Mouse (Mus musculus) left cerebral cortex, postnatal 14 days (tissue): Measurements from ENCODE around the gene Zfp239. TPM values are rescaled to one million over a fixed set of nuclear protein-coding genes. Genes with fewer than 3 reads are reported as not detected.

Source experiments
- DNase-seq, 2 experiments: peaks; one replicate each; pipeline ENCODE4 v3.0.0; 2021 to 2022; ENCODE audit warnings: low spot score in 2 of 2, mixed read lengths in 1 of 2
- intact Hi-C: fragments of 180-260 bp; cut with DNase I; formaldehyde crosslinking; loops from one replicate; pipeline ENCODE4 v1.15.1; 2025
- total RNA-seq, 2 experiments: library from RNA; stranded (reverse); gene quantifications; 2 replicates each; pipeline ENCODE4 v1.2.3; 2021

Zfp239 gene
- total RNA-seq, 2 experiments from 2014 or later, result 40.2 to 46.0 TPM

DNA sequence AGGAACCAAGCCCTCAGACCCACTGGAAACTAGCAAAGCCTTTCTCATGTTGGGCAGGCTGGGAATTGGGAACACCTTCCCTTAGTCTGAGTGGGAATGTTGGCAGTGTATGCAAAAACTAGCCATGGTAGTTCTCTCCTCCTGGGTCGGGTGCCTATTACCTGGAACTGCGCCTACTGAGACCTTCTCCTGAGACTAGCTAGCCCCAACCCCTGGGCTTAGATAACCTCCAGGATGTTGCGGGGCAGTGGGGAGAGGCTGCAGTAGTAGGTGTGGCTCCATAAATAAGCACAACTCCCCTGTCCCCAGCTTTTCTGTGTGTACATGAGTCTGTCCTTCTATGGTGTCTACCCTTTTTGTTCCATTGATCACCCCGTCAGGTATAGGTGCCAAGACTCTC, 40.7 kb downstream of the Zfp239 start:
- intact Hi-C loops, result no loop called here
- no peak for DNase-seq

DNA sequence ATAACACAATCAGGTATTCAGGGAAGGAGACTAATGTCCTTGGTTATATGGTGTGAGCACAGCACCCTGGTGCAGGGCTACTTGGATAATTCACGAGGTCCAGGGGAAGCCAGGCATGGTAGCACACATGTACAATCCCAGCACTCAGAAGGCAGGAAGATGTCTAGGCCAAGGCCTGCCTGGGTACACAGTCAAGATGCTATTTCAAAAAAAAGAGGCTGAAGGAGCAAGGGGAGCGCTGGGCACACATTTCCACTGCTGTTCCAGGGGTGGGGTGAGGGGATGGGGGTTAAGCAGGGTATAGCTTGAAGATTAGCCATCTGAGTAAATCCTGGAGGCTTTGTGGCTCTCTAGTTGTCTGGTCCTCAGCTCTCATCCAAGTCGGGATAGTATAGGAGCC, 41.9 kb downstream of the Zfp239 start:
- no peak for DNase-seq
- intact Hi-C loops, result no loop called here

DNA sequence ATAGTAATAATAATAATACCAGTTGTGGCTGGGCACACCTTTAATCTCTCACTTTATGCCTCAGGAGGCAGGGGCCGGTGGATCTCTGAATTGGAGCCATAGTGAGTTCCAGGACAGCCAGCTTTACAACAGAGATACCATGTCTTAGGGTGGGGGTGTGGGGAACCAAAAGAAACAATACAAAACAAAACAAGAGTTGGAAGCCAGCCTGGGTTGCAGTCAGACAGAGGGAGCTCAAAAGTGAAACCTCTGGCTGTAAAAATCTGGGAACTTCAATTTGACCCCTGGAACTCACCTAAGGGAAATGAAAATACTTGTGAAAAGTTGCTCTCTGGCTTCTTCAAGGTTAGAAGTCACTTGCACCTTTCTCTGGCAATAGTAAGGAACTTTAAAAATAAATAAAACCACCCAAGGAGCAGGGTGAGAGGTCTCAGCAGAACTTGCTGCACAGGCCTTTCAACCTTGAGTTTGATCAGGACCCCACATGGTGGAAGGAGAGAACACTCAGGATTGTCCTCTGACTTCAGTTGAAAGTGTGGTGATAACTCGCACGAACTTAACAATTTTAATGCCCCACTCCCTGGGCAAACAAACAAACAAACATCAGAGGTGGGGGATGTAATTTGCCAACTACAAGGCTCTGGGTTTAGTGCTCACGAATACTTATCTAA, 43.5 kb downstream of the Zfp239 start:
- no peak for DNase-seq
- intact Hi-C loops, result no loop called here

DNA sequence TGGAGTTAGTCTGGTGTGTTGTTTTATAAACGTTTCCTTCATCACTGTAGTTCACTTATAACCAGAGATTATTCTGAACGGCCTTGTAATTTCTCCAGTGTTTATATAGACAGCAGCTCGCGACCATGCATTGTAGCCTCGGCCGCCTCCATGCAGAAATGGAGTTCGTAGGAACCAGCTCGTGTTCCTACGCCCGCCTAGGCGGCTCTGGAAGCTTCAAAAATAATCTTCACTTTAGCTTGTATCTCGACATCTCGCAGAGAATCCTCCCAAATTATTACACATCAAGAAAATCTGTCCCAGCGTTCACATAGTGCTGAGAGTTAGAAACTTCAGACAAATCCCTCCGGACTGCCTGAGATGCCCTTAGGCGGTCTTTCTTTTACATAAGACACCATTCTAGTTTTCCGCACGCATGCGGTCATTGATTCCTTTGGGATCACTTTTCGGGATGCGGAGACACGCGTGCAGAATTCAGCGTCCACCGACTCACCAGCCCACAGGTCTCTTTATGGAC, 44.2 kb downstream of the Zfp239 start:
- intact Hi-C loops, result loop anchor here (2.0 kb wide), 1 partner anchor 27 kb away; no protein-coding TSS in a partner anchor
- peak; percentile 43 to 59 for DNase-seq

DNA sequence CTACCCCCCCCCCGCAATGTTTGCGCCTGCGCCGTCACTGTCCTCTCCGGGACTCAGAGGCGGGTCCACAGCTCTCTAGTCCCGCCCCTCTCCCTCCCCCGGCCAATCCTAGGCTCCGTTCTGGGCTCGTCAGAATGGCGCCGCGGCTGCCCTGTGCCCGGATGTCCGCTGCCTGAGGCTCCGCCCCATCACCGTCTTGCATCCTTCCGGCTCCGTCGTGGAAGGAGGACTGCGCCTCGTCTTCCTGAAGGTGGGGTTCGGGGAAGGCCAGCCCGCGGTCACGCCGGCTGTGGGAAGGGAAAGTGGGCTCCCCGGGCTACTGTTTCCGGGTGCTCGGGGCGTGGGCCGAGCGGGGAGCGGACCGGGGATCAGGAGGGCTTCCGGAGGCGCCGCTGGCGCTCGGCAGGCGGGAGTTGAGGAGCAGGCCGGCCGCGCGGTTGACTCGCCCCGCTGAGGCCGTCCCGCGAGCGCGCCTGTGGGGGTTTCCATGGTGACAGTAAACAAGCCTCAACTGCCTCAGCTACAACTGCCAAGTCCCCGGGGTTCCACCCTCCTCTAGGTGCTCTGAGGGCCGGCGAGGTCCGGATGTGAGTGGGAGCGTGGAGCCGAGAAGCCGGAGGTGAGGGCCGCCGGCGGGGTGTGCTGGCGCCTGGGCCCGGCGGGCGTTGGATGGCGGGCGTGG, 44.8 kb downstream of the Zfp239 start:
- peak; percentile 98 to 99 for DNase-seq
- intact Hi-C loops, result loop anchor here (2.0 kb wide), 1 partner anchor 28 kb away; no protein-coding TSS in a partner anchor

DNA sequence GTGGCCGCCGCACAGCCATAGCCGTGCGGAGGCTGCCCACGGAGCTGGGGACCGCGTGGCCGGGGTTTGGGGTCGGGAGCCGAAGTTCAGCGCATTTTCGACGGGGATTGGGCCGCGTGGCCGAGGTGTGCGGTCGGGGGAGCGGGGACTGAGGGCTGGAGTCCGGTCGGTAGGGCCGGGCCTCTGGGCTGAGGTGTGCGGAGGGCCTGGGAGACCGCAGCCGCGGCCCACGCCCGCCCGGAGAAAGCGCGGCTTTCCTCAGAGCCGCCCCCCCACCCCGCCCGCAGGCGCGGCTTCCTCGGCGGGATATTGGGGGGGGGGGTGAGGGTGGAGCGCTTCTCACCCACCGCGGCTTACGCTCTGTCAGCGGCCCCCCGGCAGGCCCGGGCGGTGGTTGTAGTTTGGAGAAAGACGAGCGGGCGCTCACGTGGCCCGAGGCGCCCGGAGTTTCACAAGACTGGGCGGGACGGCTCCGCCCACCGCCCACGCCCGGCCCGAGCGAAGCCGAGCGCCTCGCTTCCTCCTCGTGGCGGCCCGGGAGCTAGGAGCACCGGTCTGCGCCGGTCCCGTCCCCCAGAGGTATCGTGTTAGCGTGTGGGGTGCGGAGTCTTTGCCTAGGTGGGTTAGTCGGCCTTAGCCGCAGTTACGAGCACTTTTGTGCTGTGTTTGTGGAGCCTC, 45.5 kb downstream of the Zfp239 start:
- DNase-seq, result peak; percentile 70 to 72
- intact Hi-C loops, result loop anchor here (2.0 kb wide), 1 partner anchor 29 kb away; no protein-coding TSS in a partner anchor

DNA sequence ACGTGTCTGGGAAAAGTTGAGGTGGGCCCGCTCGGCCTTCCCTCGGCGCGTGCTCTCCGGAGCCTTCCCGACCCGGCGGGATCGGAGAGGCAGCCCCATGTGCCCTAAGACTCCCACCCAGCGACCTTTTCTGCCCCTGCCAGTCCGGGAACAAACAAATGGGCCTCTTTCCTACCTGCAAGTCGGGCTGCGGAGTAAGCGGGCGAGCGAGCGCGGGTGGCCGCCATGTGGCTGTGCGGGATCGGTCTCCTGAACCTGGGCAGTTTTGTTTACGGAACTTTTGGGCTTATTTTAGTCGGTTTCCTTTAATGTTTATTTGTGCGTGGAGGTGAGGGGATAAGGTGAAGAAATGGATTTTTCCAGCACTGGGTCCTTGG, 46.1 kb downstream of the Zfp239 start:
- intact Hi-C loops, result loop anchor here (2.0 kb wide), 1 partner anchor 29 kb away; no protein-coding TSS in a partner anchor
- DNase-seq, result no peak

DNA sequence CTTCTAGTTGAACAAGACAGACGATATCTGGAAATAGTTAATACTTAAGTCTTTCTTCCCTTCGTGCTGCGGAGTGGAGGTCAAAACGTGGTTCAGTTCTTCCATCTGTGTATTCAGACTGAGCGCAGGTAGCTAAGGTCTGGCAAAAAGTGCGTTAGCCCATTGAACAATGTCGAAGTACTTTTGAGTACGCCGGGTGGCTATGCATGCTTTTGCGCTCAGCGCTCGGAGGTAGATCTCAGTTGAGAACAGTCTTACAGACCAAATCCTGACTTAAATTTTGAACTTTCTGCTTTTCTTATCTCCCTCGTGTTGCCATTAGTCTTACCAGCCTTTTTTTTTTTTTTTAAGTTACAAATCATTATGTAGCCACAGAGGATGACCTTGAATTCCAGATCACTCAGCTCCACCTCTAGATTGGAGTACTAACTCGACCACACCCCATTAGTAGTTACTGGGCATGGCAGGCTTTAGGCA, 46.6 kb downstream of the Zfp239 start:
- intact Hi-C loops, result no loop called here
- no peak for DNase-seq

DNA sequence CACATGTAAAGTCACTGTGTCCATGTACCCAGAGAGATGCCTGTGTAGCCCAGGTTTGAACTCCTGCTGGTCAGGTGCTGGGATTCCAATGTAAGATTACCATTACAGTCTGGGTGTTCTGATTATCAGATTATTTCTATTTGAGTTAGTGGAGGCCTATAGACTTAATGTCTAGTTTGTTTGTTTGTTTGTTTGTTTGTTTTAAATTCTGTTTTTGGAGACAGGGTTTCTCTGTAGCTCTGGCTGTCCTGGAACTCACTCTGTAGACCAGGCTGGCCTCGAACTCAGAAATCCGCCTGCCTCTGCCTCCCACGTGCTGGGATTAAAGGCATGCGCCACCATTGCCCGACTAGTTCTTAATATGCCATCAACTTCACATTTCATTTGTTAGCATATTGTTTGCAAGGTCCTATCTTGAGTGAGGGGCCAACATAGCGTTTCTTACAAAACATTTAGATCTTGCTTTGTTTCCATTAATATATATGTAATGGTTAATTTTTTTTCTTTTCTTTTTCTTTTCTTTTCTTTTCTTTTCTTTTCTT, 48.3 kb downstream of the Zfp239 start:
- intact Hi-C loops, result no loop called here

DNA sequence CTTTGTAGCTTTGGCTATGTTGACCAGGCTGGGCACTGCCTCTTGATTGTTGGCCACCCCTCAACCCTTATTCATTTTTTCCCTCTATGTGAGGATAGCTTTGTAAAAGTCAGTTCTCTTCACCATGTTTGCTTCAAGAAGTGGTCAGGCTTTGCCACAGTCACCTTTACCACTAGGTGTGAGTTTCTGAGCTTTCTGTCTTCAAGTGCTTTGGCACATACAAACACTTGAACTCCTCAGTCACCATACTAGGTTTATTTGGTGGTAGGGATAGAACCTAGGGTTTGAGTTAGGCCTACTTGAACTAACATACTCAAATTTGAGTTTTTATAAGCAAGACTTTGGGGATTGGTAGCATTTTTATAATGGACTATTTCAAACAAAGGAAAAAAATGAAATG, 52.6 kb downstream of the Zfp239 start:
- intact Hi-C loops, result no loop called here
- no peak for DNase-seq

More for the DNA sequence above, 48.3 kb downstream of the Zfp239 start:
- DNase-seq, result no peak

DNA sequence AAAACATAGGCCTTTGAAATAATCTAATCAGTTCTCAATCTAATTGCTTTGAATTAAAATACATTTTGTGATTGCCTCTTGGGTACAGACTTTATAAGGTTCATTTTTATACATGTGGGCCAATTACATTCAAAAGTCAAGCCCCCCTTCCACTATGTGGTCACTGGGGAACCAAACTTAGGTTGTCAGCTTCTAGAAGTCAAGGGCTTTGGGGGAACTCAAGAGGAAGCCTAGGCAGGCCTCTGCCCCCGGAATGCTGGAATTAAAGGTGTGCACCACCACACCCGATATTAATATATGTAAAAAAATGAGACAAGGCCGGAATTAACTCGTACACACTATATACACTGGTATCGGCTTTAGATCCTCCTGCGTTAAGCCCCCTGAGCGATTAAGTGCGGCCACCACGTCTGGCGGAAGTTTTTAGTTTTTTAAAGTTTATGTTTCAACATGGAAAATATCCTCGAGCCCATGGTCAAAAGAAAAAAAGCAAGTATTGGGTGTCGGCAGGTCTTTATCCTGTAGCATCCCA, 54.4 kb downstream of the Zfp239 start:
- intact Hi-C loops, result no loop called here
- DNase-seq, result no peak

DNA sequence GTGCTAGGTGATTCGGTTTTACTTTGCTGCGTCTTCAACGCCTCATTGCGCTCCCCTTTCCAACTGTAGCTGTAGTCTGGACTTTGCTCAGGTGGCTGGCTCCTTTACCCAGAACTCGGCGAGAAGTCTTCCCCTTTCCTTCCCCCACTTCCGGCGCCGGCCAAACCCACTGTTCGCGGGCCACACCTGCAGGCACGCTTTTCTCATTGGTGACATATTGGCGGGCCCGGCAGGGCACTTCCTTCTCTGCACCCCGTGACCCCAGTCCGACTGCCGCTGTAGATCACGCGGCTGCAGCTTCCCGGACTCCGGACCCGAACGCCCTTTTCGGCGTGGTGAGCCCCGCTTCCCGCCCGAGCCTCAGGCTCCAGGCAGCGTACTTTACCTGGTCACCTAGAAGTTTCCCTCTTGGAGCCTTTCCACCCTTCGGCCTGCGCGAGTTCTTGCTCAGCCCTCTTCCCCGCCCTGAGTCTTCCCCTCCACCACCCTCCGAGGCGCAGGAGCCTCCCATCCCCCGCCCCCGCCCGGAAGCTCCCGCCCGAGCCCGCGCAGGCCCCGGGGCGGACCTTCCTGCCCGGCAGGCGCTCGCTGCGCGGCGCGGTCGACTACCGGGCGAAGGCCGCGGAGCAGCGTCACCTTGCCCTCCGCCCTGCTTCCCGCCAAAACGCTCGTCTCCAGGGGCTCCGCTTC, 55.0 kb downstream of the Zfp239 start:
- intact Hi-C loops, result no loop called here
- DNase-seq, result peak in 1 of 2 experiments; percentile 47

DNA sequence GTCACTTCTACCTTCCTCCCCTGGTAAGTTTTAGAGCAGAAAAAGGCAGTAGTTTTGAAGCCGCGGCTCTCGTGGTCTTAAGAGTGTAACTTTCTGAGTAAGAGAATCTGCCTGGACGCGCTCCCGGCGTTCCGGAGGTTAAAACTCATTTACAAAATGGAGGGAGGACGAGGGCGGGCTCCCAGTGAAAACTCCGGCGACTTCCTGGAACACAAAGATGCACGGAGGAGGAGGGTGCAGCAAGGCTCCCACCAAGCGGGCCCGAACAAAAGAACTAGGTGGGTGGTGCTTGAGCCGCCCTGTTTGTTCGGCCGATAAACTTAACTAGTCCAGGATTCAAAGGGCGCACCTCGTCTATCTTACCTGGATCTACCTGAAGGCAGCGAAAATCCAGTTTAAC, 55.7 kb downstream of the Zfp239 start:
- DNase-seq, result peak; percentile 39 to 47
- intact Hi-C loops, result no loop called here

DNA sequence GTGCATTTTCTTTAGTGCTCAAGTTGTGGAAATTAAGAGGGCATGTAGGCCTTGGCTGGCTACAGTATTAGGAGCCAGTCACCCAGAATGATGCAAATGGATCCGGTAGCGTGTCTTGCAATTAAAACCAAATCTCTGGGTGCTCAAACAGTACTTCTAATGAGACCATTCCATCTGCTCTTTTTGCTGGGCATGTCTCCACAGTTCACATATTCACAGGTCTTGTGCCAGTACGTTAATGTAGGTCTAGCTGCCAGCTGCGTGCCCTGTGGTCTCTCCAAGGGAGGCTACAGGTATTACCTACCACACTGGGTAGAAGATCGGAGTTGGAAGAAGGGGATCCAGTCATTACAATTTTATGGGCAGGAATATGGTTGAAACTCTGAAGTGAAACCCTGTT, 56.1 kb downstream of the Zfp239 start:
- intact Hi-C loops, result no loop called here
- no peak for DNase-seq

DNA sequence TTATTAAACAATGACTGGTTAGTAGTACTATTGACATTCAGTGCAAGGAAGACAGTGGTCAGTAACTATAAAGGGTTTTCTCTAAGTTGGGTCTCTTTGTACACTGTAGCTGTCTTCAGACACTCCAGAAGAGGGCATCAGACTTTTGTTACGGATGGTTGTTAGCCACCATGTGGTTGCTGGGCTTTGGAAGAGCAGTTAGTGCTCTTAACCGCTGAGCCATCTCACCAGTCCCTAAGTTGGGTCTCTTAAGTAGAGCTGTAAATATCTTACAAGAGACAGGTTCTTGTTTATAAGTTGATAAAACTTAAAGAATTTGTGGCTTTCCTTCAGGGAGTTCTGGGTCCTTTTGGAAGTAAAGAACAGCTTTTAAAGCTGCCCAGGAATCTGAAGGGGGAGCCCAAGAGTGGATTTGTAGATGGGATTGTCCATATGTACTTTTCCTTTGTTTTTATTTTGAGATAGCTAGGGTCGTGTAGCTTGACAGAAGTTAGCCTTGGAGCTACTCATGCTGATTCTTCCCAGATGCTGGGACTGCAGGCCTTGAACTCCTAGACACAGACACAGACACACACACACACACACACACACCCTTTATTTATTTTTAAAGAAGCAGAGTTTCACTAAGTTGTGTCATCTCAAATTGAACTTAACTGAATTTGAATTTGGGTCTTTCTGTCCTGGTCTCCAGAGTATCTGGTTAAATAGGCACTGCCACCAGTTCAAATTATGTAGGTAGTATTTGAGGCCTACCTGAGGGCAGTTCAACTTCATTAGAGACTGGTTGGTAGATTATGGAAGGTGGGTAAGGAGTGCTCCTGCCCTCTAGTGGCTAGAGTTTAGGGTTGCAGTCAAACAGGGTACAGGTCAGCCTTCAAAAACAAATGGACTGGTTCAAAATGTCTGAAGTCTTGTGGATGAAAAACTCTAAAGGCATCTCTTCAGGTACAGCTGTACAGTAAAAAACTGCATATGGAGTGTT, 59.0 kb downstream of the Zfp239 start:
- DNase-seq, result no peak
- intact Hi-C loops, result loop anchor here (2.0 kb wide), 2 partner anchors 42 to 80 kb away; partner anchors contain the start of gene Zfp637

DNA sequence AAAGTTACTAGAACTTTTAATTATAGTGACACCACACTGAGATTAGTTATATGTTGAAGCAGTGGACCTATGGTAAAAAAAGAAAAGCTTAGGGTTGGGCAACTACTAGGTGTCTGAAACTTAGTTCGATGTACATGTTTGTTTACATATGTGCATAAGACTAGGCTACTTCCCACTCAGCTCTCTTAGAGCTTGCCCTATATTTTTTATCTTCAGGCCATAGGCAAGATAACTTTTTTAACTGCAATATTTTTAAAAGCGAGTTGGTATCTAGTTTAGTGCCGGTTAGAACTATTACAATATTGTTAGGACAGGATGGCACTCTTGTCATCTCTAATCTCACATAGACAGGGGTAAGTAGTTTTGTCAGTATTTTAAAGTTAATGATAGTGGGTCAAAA, 60.1 kb downstream of the Zfp239 start:
- DNase-seq, result no peak
- intact Hi-C loops, result no loop called here
